Mouse (Mus musculus) Patski (cell line): ENCODE measurements around the gene Vps45. TPM values are rescaled to one million over a fixed set of nuclear protein-coding genes. Genes with fewer than 3 reads are reported as not detected.
A peak's percentile ranks its signal among the peaks of the same experiment; 100 is the strongest.
"Not testable (repeated sequence)": the region's sequence is repeated elsewhere in the genome, so short reads cannot be mapped to it uniquely, and the experiment has no call there.

Source experiments
- ATAC-seq: fragments of 100-300 bp; one replicate; pipeline ENCODE4 v1.8.0; 2021
- CTCF ChIA-PET: fragments of 350-600 bp; sonication (Branson Sonifier 250); formaldehyde crosslinking; loops from one replicate; lab custom pipeline; 2022; ENCODE audit warnings: inconsistent platforms; lab: Charles Lee
- POLR2A ChIA-PET: fragments of 350-600 bp; sonication (Branson Sonifier 250); formaldehyde crosslinking; loops from one replicate; lab custom pipeline; 2022; ENCODE audit warnings: antibody characterized with exemption, inconsistent platforms; lab: Charles Lee
- DNase-seq: peaks from one replicate; pipeline ENCODE4 v3.0.0-alpha.2; 2011; ENCODE audit warnings: low read depth, low spot score
- H3K27me3 ChIP-seq: fragments of 371-371 bp; one replicate; pipeline ENCODE4 v1.5.1; 2021
- CTCF ChIP-seq: fragments of 100-300 bp; IDR thresholded peaks from one replicate; pipeline ENCODE4 v1.5.1; 2021
- in situ Hi-C: fragments of 300-500 bp; cut with MboI; formaldehyde crosslinking; loops from 3 replicates; pipeline ENCODE4 v1.11.1; 2018; ENCODE audit warnings: low pct_unique_long_range_greater_than_20kb, mixed read lengths
- polyA plus RNA-seq: library from polyadenylated mRNA; unstranded; gene quantifications from one replicate; pipeline ENCODE4 v1.2.3, GENCODE M21; 2021

Vps45 gene
- polyA plus RNA-seq, 1 experiment from 2014 or later = 36.2 TPM

- ChIA-PET CTCF (interaction anchor here (0.7 to 1.6 kb wide), 16 partner anchors 9 to 123 kb away, joined by 3 to 8 read pairs (median 3); partner anchors contain the start of gene Vps45), POLR2A (no interaction called here)
- H3K27me3 ChIP-seq = no peaks in the 10 kb centered on the region
- ATAC-seq (no peak), DNase-seq (no peak)
- TF ChIP-seq CTCF = peak; percentile 86
- in situ Hi-C loops = no loop called here
These were observed 99.2 kb downstream of the Vps45 start for GRCm38 (mm10) chr3:95959082-95959481.

GRCm38 (mm10) chr3:95957359-95958148 lies 100.7 kb downstream of the Vps45 start:
- in situ Hi-C loops = no loop called here
- ATAC-seq (no peak), DNase-seq (no peak)
- no peak for TF ChIP-seq CTCF
- ChIA-PET CTCF (interaction anchor here (1.9 kb wide), 1 partner anchor 50 kb away, joined by 5 read pairs; no protein-coding TSS in a partner anchor), POLR2A (no interaction called here)
- no peaks in the 10 kb centered on the region for H3K27me3 ChIP-seq

GRCm38 (mm10) chr3:95955318-95955717 lies 102.9 kb downstream of the Vps45 start:
- TF ChIP-seq CTCF = no peak
- ChIA-PET POLR2A (interaction anchor here (1.3 kb wide), 1 partner anchor 12 kb away, joined by 5 read pairs; no protein-coding TSS in a partner anchor), CTCF (no interaction called here)
- in situ Hi-C loops = no loop called here
- ATAC-seq = no peak
- no peaks in the 10 kb centered on the region for H3K27me3 ChIP-seq
- DNase-seq = no peak

- POLR2A ChIA-PET = interaction anchor here (1.3 kb wide), 1 partner anchor 12 kb away, joined by 5 read pairs; no protein-coding TSS in a partner anchor
- ATAC-seq, DNase-seq, in situ Hi-C loops, H3K27me3 ChIP-seq, CTCF ChIA-PET: not testable (repeated sequence)
These were observed 103.6 kb downstream of the Vps45 start for GRCm38 (mm10) chr3:95954648-95955173.

- CTCF ChIA-PET = interaction anchor here (1.2 kb wide), 1 partner anchor 48 kb away, joined by 3 read pairs; no protein-coding TSS in a partner anchor
- no peaks in the 10 kb centered on the region for H3K27me3 ChIP-seq
- POLR2A ChIA-PET = interaction anchor here (0.7 kb wide), 1 partner anchor 13 kb away, joined by 3 read pairs; no protein-coding TSS in a partner anchor
- ATAC-seq (no peak), DNase-seq (no peak)
- in situ Hi-C loops = no loop called here
- no peak for TF ChIP-seq CTCF
These were observed 104.7 kb downstream of the Vps45 start for GRCm38 (mm10) chr3:95953522-95953921.

- no peak for TF ChIP-seq CTCF
- no peaks in the 10 kb centered on the region for H3K27me3 ChIP-seq
- ATAC-seq (no peak), DNase-seq (no peak)
- POLR2A ChIA-PET = interaction anchor here (0.6 kb wide), 1 partner anchor 26 kb away, joined by 4 read pairs; no protein-coding TSS in a partner anchor
- CTCF ChIA-PET = interaction anchor here (0.7 to 1.2 kb wide), 3 partner anchors 9 to 47 kb away, joined by 3 read pairs; no protein-coding TSS in a partner anchor
- in situ Hi-C loops = no loop called here
These were observed 105.2 kb downstream of the Vps45 start for GRCm38 (mm10) chr3:95953023-95953422.

- POLR2A ChIA-PET, ATAC-seq, in situ Hi-C loops, H3K27me3 ChIP-seq, CTCF ChIA-PET, DNase-seq: not testable (repeated sequence)
These were observed 106.7 kb downstream of the Vps45 start for GRCm38 (mm10) chr3:95951566-95951965.

- in situ Hi-C loops = no loop called here
- H3K27me3 ChIP-seq = no peaks in the 10 kb centered on the region
- ChIA-PET POLR2A (interaction anchor here (0.6 kb wide), 1 partner anchor 48 kb away, joined by 7 read pairs; no protein-coding TSS in a partner anchor), CTCF (interaction anchor here (0.9 to 1.7 kb wide), 6 partner anchors 9 to 44 kb away, joined by 3 to 9 read pairs (median 4); no protein-coding TSS in a partner anchor)
- DNase-seq (peak; percentile 55), ATAC-seq (peak; percentile 73)
- no peak for TF ChIP-seq CTCF
These were observed 107.3 kb downstream of the Vps45 start for GRCm38 (mm10) chr3:95950763-95951551.

Other genes with a start within 250 kb of the Vps45 start
- 35.3 TPM for gene Rprd2, start 239.6 kb downstream of the Vps45 start, polyA plus RNA-seq
- gene Prpf3, start 202.6 kb downstream of the Vps45 start, polyA plus RNA-seq = 48.9 TPM
- gene Mrps21, start 186.9 kb downstream of the Vps45 start, polyA plus RNA-seq = 354 TPM
- gene Ciart, start 176.2 kb downstream of the Vps45 start, polyA plus RNA-seq = 6.8 TPM
- 0.67 TPM for gene BC028528, start 166.5 kb downstream of the Vps45 start, polyA plus RNA-seq
- gene Aph1a, start 164.5 kb downstream of the Vps45 start, polyA plus RNA-seq = 297 TPM
- gene Car14, start 153.8 kb downstream of the Vps45 start, polyA plus RNA-seq = 1.2 TPM
- 224 TPM for gene Anp32e, start 129.2 kb downstream of the Vps45 start, polyA plus RNA-seq
- gene Plekho1, start 62.5 kb downstream of the Vps45 start, polyA plus RNA-seq = 118 TPM
- 45.3 TPM for gene Otud7b, start 46.1 kb upstream of the Vps45 start, polyA plus RNA-seq
- gene Mtmr11, start 103.5 kb upstream of the Vps45 start, polyA plus RNA-seq = 104 TPM
- gene Sf3b4, start 113.9 kb upstream of the Vps45 start, polyA plus RNA-seq = 119 TPM
- 13.8 TPM for gene Sv2a, start 122.7 kb upstream of the Vps45 start, polyA plus RNA-seq
- 55.3 TPM for gene Bola1, start 161.2 kb upstream of the Vps45 start, polyA plus RNA-seq
- 1.0 TPM for gene Hist2h2ab, start 161.4 kb upstream of the Vps45 start, polyA plus RNA-seq
- gene Hist2h2ac, start 162.4 kb upstream of the Vps45 start, polyA plus RNA-seq = 3.4 TPM
- gene Hist2h2be, start 162.7 kb upstream of the Vps45 start, polyA plus RNA-seq = 5.6 TPM
- 3.7 TPM for gene Hist2h3c2, start 180.7 kb upstream of the Vps45 start, polyA plus RNA-seq
- 13.1 TPM for gene Hist2h2aa2, start 181.8 kb upstream of the Vps45 start, polyA plus RNA-seq
- 8.0 TPM for gene Hist2h2aa1, start 187.0 kb upstream of the Vps45 start, polyA plus RNA-seq
- gene Hist2h3c1, start 188.2 kb upstream of the Vps45 start, polyA plus RNA-seq = not detected
- gene Hist2h4, start 204.8 kb upstream of the Vps45 start, polyA plus RNA-seq = 0.72 TPM
- gene Hist2h3b, start 210.2 kb upstream of the Vps45 start, polyA plus RNA-seq = 0.83 TPM
- gene Hist2h2bb, start 211.3 kb upstream of the Vps45 start, polyA plus RNA-seq = 8.0 TPM
- gene Fcgr1, start 235.5 kb upstream of the Vps45 start, polyA plus RNA-seq = 0.50 TPM